ENCODE assay signal across 20 mouse cellular contexts in genomic region chr10:63043154-63043553, GRCm38 (mm10). TPM values are rescaled to one million over a fixed set of nuclear protein-coding genes. Genes with fewer than 3 reads are reported as not detected.
DNase-seq lines count a peak whose midpoint lies in the region; ATAC-seq and TF ChIP-seq lines count a peak whose summit lies in the region.
"Had no signal": no experiment of that assay in that cellular context is flagged by ENCODE, and none has a peak within 500 bp of the region (broad histone marks: within the 10 kb centered on the region; RNA-seq: fewer than 3 reads in every experiment).

No protein-coding gene starts in this region.

- H3K36me3 ChIP-seq in liver, adult 2 months (ENCODE audit: control insufficient read depth, insufficient read depth, low read length) = peaks cover 18% of the 10 kb centered on the region
- H3K36me3 ChIP-seq in liver, embryonic 11.5 days (ENCODE audit: control insufficient read depth, insufficient read depth, low read length) = no peaks in the 10 kb centered on the region
- H3K36me3 ChIP-seq: limb, embryonic 10.5 days; lung, embryonic 15.5 days had no signal

- TF ChIP-seq POLR2A in liver, adult 2 months (IDR thresholded peaks at IDR 0.05; ENCODE audit: extremely low read depth, insufficient read depth, low read length) = no peak

- H3K9ac ChIP-seq in liver, adult 2 months (ENCODE audit: low read depth, low read length) = no peak overlapping the region
- no peak overlapping the region for H3K9ac ChIP-seq in liver, embryonic 11.5 days (ENCODE audit: low read depth, low read length)
- H3K9ac ChIP-seq: lung, embryonic 15.5 days had no signal

- intact Hi-C loops in gastrocnemius, adult 2 months (cut with DNase I) = no loop called here

- H3K79me2 ChIP-seq in liver, adult 2 months (ENCODE audit: control insufficient read depth, insufficient read depth, low read length) = peaks cover 27% of the 10 kb centered on the region

- WGBS in liver, adult 2 months = 62% methylated on average over 3 of the region's 3 CpGs
- WGBS in liver, embryonic 11.5 days = 62% methylated on average over 3 of the region's 3 CpGs

- peak; percentile 43 for TF ChIP-seq CTCF in gastrocnemius, adult 2 months (IDR thresholded peaks at IDR 0.05)
- TF ChIP-seq CTCF in liver, adult 2 months (IDR thresholded peaks at IDR 0.05; ENCODE audit: low read depth, low read length) = 0 out of 2 replicates have a peak, but pooled peaks have one; percentile 14

- H3K4me3 ChIP-seq in gastrocnemius, adult 2 months = no peak overlapping the region
- H3K4me3 ChIP-seq in liver, adult 2 months (ENCODE audit: insufficient read depth, low read depth, low read length) = no peak overlapping the region
- H3K4me3 ChIP-seq in liver, embryonic 11.5 days (ENCODE audit: low read depth, low read length) = no peak overlapping the region
- H3K4me3 ChIP-seq: limb, embryonic 10.5 days; lung, embryonic 15.5 days; myocyte had no signal

- peaks cover 12% of the 10 kb centered on the region for H3K4me1 ChIP-seq in liver, adult 2 months (ENCODE audit: control insufficient read depth, insufficient read depth, low read length)
- H3K4me1 ChIP-seq in liver, embryonic 11.5 days (replicated peaks; ENCODE audit: control insufficient read depth, insufficient read depth, low read length) = no peaks in the 10 kb centered on the region
- H3K4me1 ChIP-seq: limb, embryonic 10.5 days; lung, embryonic 15.5 days had no signal

- no peak overlapping the region for H3K27ac ChIP-seq in gastrocnemius, adult 2 months
- H3K27ac ChIP-seq in liver, adult 2 months (replicated peaks; ENCODE audit: insufficient read depth, low read depth, low read length) = no peak overlapping the region
- H3K27ac ChIP-seq in liver, embryonic 11.5 days (ENCODE audit: low read depth, low read length) = no peak overlapping the region
- H3K27ac ChIP-seq: limb, embryonic 10.5 days; lung, embryonic 15.5 days had no signal

- no peaks in the 10 kb centered on the region for H3K27me3 ChIP-seq in liver, adult 2 months (ENCODE audit: control insufficient read depth, insufficient read depth, low read length)
- no peaks in the 10 kb centered on the region for H3K27me3 ChIP-seq in liver, embryonic 11.5 days (replicated peaks; ENCODE audit: control insufficient read depth, insufficient read depth, low read length)
- H3K27me3 ChIP-seq: lung, embryonic 15.5 days had no signal

- no peaks in the 10 kb centered on the region for H3K9me3 ChIP-seq in liver, embryonic 11.5 days (ENCODE audit: control insufficient read depth, low read length)
- H3K9me3 ChIP-seq: limb, embryonic 10.5 days; lung, embryonic 15.5 days had no signal

- no peak overlapping the region for H3K4me2 ChIP-seq in liver, embryonic 11.5 days
- H3K4me2 ChIP-seq: lung, embryonic 15.5 days had no signal

- DNase-seq in gastrocnemius, adult 2 months = no peak
- DNase-seq in gastrocnemius, postnatal 10 days = no peak
- DNase-seq in liver, adult 2 months (ENCODE audit: extremely low read depth, low read depth, low spot score) = no peak
- DNase-seq in liver, embryonic 11.5 days (ENCODE audit: low spot score) = no peak
- DNase-seq in thymus, postnatal 25 days = peak; percentile 18
- no peak for DNase-seq in thymus, adult 18-20 months
- DNase-seq in spleen, postnatal 14 days (ENCODE audit: low spot score in 2 of 2) = no peak
- DNase-seq in right cerebral cortex, postnatal 14 days = no peak
- DNase-seq: cerebellum, adult 11-12 months; embryo, embryonic 11 days; right cerebral cortex, postnatal 4 days had no signal

- no peak for ATAC-seq in liver, embryonic 11.5 days (replicated peaks; ENCODE audit: low FRiP score)
- ATAC-seq: inflammation-experienced regulatory T-cells, adult 6 months had no signal

RNA-seq across cellular contexts. Expression of gene Pbld1, which starts 16.8 kb away (rescaled TPM):
- total RNA-seq in gastrocnemius, adult 2 months (2021) = 1 to 10 TPM in 1 of 2 experiments, under 1 TPM in 1; 0.66 to 1.1 TPM
- under 1 TPM; 0.56 to 0.75 TPM for total RNA-seq in gastrocnemius, postnatal 10 days (2021)
- 226 and 238 TPM in 2 replicates for total RNA-seq in liver, adult 2 months (2014; rRNA removed)
- 166 and 174 TPM in 2 replicates for polyA plus RNA-seq in liver, adult 2 months (2012; rRNA removed)
- 1.9 and 2.5 TPM in 2 replicates for polyA plus RNA-seq in liver, embryonic 11.5 days (2014; fragmentation: Nextera tagmentation; extraction: Ambion mirVana)

RNA-seq across cellular contexts. Expression of gene Pbld2, which starts 19.0 kb away (rescaled TPM):
- total RNA-seq in gastrocnemius, adult 2 months (2021) = 1 to 10 TPM; 2.8 to 5.4 TPM
- total RNA-seq in gastrocnemius, postnatal 10 days (2021) = 1 to 10 TPM; 1.2 to 1.6 TPM
- total RNA-seq in liver, adult 2 months (2014; rRNA removed) = 115 and 119 TPM in 2 replicates
- 90.8 and 106 TPM in 2 replicates for polyA plus RNA-seq in liver, adult 2 months (2012; rRNA removed)
- polyA plus RNA-seq in liver, embryonic 11.5 days (2014; fragmentation: Nextera tagmentation; extraction: Ambion mirVana) = 0.73 and 1.2 TPM in 2 replicates

RNA-seq across cellular contexts. Expression of gene Hnrnph3, which starts 19.1 kb away (rescaled TPM):
- 10 to 100 TPM; 21.6 to 25.4 TPM for total RNA-seq in gastrocnemius, adult 2 months (2021)
- 10 to 100 TPM; 15.9 to 24.0 TPM for total RNA-seq in gastrocnemius, postnatal 10 days (2021)
- 12.9 and 14.4 TPM in 2 replicates for total RNA-seq in liver, adult 2 months (2014; rRNA removed)
- 3.9 and 4.5 TPM in 2 replicates for polyA plus RNA-seq in liver, adult 2 months (2012; rRNA removed)
- polyA plus RNA-seq in liver, embryonic 11.5 days (2014; fragmentation: Nextera tagmentation; extraction: Ambion mirVana) = 52.6 and 57.1 TPM in 2 replicates

RNA-seq across cellular contexts. Expression of gene Atoh7, which starts 56.3 kb away (rescaled TPM):
- total RNA-seq in gastrocnemius, adult 2 months (2021) = not detected
- under 1 TPM; 0.14 to 0.32 TPM for total RNA-seq in gastrocnemius, postnatal 10 days (2021)
- not detected in 2 replicates for total RNA-seq in liver, adult 2 months (2014; rRNA removed)
- polyA plus RNA-seq in liver, adult 2 months (2012; rRNA removed) = not detected in 2 replicates
- not detected in 2 replicates for polyA plus RNA-seq in liver, embryonic 11.5 days (2014; fragmentation: Nextera tagmentation; extraction: Ambion mirVana)
- total RNA-seq: gastrocnemius, postnatal 4 days; megakaryocyte-erythroid progenitor cell, adult 5-6 weeks had no signal
- polyA plus RNA-seq: C2C12; heart, embryonic 16.5 days; inflammation-experienced regulatory T-cells, adult 6 months; kidney, embryonic 16.5 days; lung, embryonic 15.5 days; myocyte had no signal

Comparison
In these comparisons a context has a peak if more than half of its experiments do, and no peak if none do; other contexts are left out.
1. RNA of gene Pbld1, which starts 16.8 kb away (total RNA-seq): 226 to 238 TPM in liver, adult 2 months; 0.66 to 1.1 TPM in gastrocnemius, adult 2 months and 0.56 to 0.75 TPM in gastrocnemius, postnatal 10 days; every median in the first group is over 100 times any median in the second.
2. RNA of gene Pbld2, which starts 19.0 kb away (total RNA-seq): 115 to 119 TPM in liver, adult 2 months; 2.8 to 5.4 TPM in gastrocnemius, adult 2 months and 1.2 to 1.6 TPM in gastrocnemius, postnatal 10 days; every median in the first group is over 10 times any median in the second.